Mouse (Mus musculus): Measurements from ENCODE around the gene Stra6l.

Stra6l gene

GRCm38 (mm10) chr4:45921663-45922435 lies 73.4 kb downstream of the Stra6l start:
- DNase-seq: no peak

GRCm38 (mm10) chr4:45924011-45924410 lies 75.5 kb downstream of the Stra6l start:
- no peak for DNase-seq

GRCm38 (mm10) chr4:45928561-45928960 lies 80.1 kb downstream of the Stra6l start:
- DNase-seq: no peak
